Mouse (Mus musculus): Measurements from ENCODE around the gene Setd2.

DNA sequence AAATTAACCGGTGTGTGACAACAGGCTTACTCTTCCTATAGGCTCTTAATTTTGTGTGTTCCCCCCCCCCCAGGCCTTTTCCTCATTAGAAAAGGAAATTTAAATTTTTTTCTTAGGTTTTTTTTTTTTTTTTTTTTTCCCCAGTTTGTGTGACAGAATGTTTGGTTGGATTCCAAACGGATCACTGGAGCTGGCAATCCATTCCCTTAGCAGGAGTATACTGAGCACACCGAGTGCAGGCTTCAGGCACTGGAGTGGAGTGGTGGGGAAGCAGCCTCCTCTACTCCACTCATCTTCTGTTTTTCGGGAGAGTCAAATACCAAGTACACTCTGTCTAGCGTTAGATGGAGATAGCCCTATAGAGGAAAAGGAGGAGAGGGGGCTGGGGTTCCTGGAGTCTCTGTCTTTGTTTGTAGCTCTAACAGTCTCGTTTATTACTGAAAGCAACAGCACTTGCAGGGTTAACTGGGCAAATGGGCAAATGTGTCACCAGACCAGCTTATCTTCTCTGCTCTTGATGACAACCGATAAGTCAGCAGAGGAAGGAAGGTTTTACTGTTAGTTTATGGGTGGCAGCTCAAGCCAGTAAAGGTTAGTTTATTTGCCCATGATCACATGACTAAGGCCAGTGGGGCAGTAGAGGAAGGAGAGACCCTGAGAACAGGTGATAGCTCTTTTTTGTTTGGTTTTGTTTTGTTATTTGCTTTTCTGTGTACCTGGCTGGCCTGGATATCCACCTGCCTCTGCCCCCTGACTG, 128.6 kb downstream of the Setd2 start:
- TF ChIP-seq GATA1 (IDR thresholded peaks at IDR 0.05; ENCODE audit: low read length) (no peak), TAL1 (IDR thresholded peaks at IDR 0.05; ENCODE audit: low read length) (no peak)

Data from erythroblast, embryonic 14.5 days (primary cell).